Mouse (Mus musculus) limb, embryonic 12.5 days (tissue): ENCODE measurements at regions not wholly inside any gene's neighbourhood (a gene's known extent, or its start where the extent isn't known, plus 50 kb on each side); places are given as distances from the start of the nearest gene placed in this dataset.

Experiments used
- ATAC-seq: fragments of 200-750 bp; cut with Nextera tagmentation; 2 replicates; pipeline ENCODE4 v1.8.0; 2017; ENCODE audit warnings: low read depth, moderate TSS enrichment; ENCODE audit not compliant: insufficient number of reproducible peaks, insufficient read depth, low FRiP score, low TSS enrichment
- H3K27ac ChIP-seq: fragments of 300-500 bp; sonication (generic); 2 replicates; pipeline ENCODE4 v1.5.1; 2016; ENCODE audit warnings: mild to moderate bottlenecking, moderate library complexity
- H3K27me3 ChIP-seq: fragments of 300-500 bp; sonication (generic); 2 replicates; pipeline ENCODE4 v1.6.1; 2016; ENCODE audit warnings: mild to moderate bottlenecking, moderate library complexity
- H3K36me3 ChIP-seq: fragments of 300-500 bp; sonication (generic); 2 replicates; pipeline ENCODE4 v1.6.1; 2016; ENCODE audit warnings: mild to moderate bottlenecking, moderate library complexity
- H3K4me1 ChIP-seq: fragments of 300-500 bp; sonication (generic); replicated peaks from 2 replicates; pipeline ENCODE4 v1.6.1; 2016
- H3K4me2 ChIP-seq: fragments of 300-500 bp; sonication (generic); 2 replicates; pipeline ENCODE4 v1.6.1; 2016; ENCODE audit warnings: mild to moderate bottlenecking, moderate library complexity
- H3K4me3 ChIP-seq: fragments of 300-500 bp; sonication (generic); replicated peaks from 2 replicates; pipeline ENCODE4 v1.5.1; 2016; ENCODE audit warnings: mild to moderate bottlenecking
- H3K9ac ChIP-seq: fragments of 300-500 bp; sonication (generic); replicated peaks from 2 replicates; pipeline ENCODE4 v1.6.1; 2016; ENCODE audit warnings: mild to moderate bottlenecking, moderate library complexity
- H3K9me3 ChIP-seq: fragments of 300-500 bp; sonication (generic); 2 replicates; pipeline ENCODE4 v1.6.1; 2016; ENCODE audit warnings: mild to moderate bottlenecking, moderate library complexity
- WGBS: fragments of 180-500 bp; shearing (Covaris S2); methylation state at CpG from one replicate; pipeline ENCODE4 v1.1.7; 2016; 5-methylcytosine and 5-hydroxymethylcytosine counted together

- H3K4me3 ChIP-seq, result no peak overlapping the region
Measured at GRCm38 (mm10) chr1:44957125-44957524, 354.2 kb upstream of the Col3a1 start.

GRCm38 (mm10) chr1:44987171-44987570 is 324.2 kb upstream of the Col3a1 start:
- H3K27me3 ChIP-seq, result no peaks in the 10 kb centered on the region
- H3K4me2 ChIP-seq, result no peak overlapping the region
- no peak overlapping the region for H3K27ac ChIP-seq
- H3K4me3 ChIP-seq, result no peak overlapping the region
- no peaks in the 10 kb centered on the region for H3K4me1 ChIP-seq
- no peak overlapping the region for H3K9ac ChIP-seq
- no peaks in the 10 kb centered on the region for H3K9me3 ChIP-seq
- ATAC-seq, result no peak
- H3K36me3 ChIP-seq, result no peaks in the 10 kb centered on the region
- 65% methylated on average over 3 of the region's 3 CpGs for WGBS

More at GRCm38 (mm10) chr1:44957125-44957524, 354.2 kb upstream of the Col3a1 start:
- Histone ChIP-seq H3K27me3 (no peaks in the 10 kb centered on the region), H3K27ac (no peak overlapping the region), H3K36me3 (no peaks in the 10 kb centered on the region), H3K9ac (no peak overlapping the region), H3K4me2 (no peak overlapping the region), H3K4me1 (no peaks in the 10 kb centered on the region), H3K9me3 (no peaks in the 10 kb centered on the region)
- 56% methylated on average over 4 of the region's 4 CpGs for WGBS
- no peak for ATAC-seq

- Histone ChIP-seq H3K9ac (no peak overlapping the region), H3K4me2 (no peak overlapping the region), H3K4me3 (no peak overlapping the region), H3K27ac (peak overlapping the region; percentile 32; the same call in 1 of the 2 replicates), H3K27me3 (no peaks in the 10 kb centered on the region), H3K36me3 (no peaks in the 10 kb centered on the region), H3K9me3 (no peaks in the 10 kb centered on the region), H3K4me1 (0 out of 2 replicates have a peak, but pooled peaks cover 6% of the 10 kb centered on the region)
- no peak for ATAC-seq
Measured at GRCm38 (mm10) chr1:45020516-45020915, 290.8 kb upstream of the Col3a1 start.

GRCm38 (mm10) chr1:45021234-45021633 is 290.1 kb upstream of the Col3a1 start:
- H3K9me3 ChIP-seq, result no peaks in the 10 kb centered on the region
- no peak overlapping the region for H3K9ac ChIP-seq
- no peak overlapping the region for H3K4me2 ChIP-seq
- H3K4me1 ChIP-seq, result 0 out of 2 replicates have a peak, but pooled peaks cover 6% of the 10 kb centered on the region
- WGBS, result 5% methylated on average over 2 of the region's 2 CpGs
- H3K36me3 ChIP-seq, result no peaks in the 10 kb centered on the region
- H3K27me3 ChIP-seq, result no peaks in the 10 kb centered on the region
- no peak overlapping the region for H3K4me3 ChIP-seq
- H3K27ac ChIP-seq, result peak overlapping the region; percentile 51
- no peak for ATAC-seq

- Histone ChIP-seq H3K4me2 (no peak overlapping the region), H3K4me3 (no peak overlapping the region), H3K27me3 (no peaks in the 10 kb centered on the region), H3K4me1 (0 out of 2 replicates have a peak, but pooled peaks cover 6% of the 10 kb centered on the region), H3K27ac (no peak overlapping the region), H3K36me3 (no peaks in the 10 kb centered on the region), H3K9ac (no peak overlapping the region), H3K9me3 (no peaks in the 10 kb centered on the region)
- WGBS, result 92% methylated on average over 1 of the region's 1 CpGs
- ATAC-seq, result no peak
Measured at GRCm38 (mm10) chr1:45022146-45022841, 289.0 kb upstream of the Col3a1 start.

GRCm38 (mm10) chr1:45023336-45023735 is 288.0 kb upstream of the Col3a1 start:
- 77% methylated on average over 3 of the region's 3 CpGs for WGBS
- no peak overlapping the region for H3K27ac ChIP-seq
- no peak overlapping the region for H3K4me2 ChIP-seq
- no peak for ATAC-seq
- H3K36me3 ChIP-seq, result no peaks in the 10 kb centered on the region
- no peaks in the 10 kb centered on the region for H3K27me3 ChIP-seq
- H3K9me3 ChIP-seq, result no peaks in the 10 kb centered on the region
- 0 out of 2 replicates have a peak, but pooled peaks cover 6% of the 10 kb centered on the region for H3K4me1 ChIP-seq
- no peak overlapping the region for H3K4me3 ChIP-seq
- H3K9ac ChIP-seq, result no peak overlapping the region

- Histone ChIP-seq H3K36me3 (no peaks in the 10 kb centered on the region), H3K4me1 (peaks cover 8% of the 10 kb centered on the region), H3K4me2 (no peak overlapping the region), H3K9me3 (no peaks in the 10 kb centered on the region), H3K4me3 (no peak overlapping the region), H3K27me3 (no peaks in the 10 kb centered on the region), H3K9ac (no peak overlapping the region), H3K27ac (peak overlapping the region; percentile 56; the same call in 1 of the 2 replicates)
- peak; percentile 92 for ATAC-seq
- 35% methylated on average over 4 of the region's 4 CpGs for WGBS
Measured at GRCm38 (mm10) chr1:45031436-45032027, 279.8 kb upstream of the Col3a1 start.

- H3K4me1 ChIP-seq, result peaks cover 8% of the 10 kb centered on the region
- no peak overlapping the region for H3K4me3 ChIP-seq
- H3K9me3 ChIP-seq, result no peaks in the 10 kb centered on the region
- no peak for ATAC-seq
- no peaks in the 10 kb centered on the region for H3K36me3 ChIP-seq
- H3K4me2 ChIP-seq, result no peak overlapping the region
- H3K9ac ChIP-seq, result no peak overlapping the region
- 78% methylated on average over 7 of the region's 7 CpGs for WGBS
- H3K27me3 ChIP-seq, result no peaks in the 10 kb centered on the region
- H3K27ac ChIP-seq, result no peak overlapping the region
Measured at GRCm38 (mm10) chr1:45033343-45033742, 278.0 kb upstream of the Col3a1 start.

GRCm38 (mm10) chr1:45041328-45041727 is 270.0 kb upstream of the Col3a1 start:
- Histone ChIP-seq H3K9ac (no peak overlapping the region), H3K9me3 (no peaks in the 10 kb centered on the region), H3K36me3 (no peaks in the 10 kb centered on the region), H3K4me3 (no peak overlapping the region), H3K27ac (no peak overlapping the region), H3K4me1 (no peaks in the 10 kb centered on the region), H3K4me2 (no peak overlapping the region), H3K27me3 (no peaks in the 10 kb centered on the region)
- ATAC-seq, result no peak
- 89% methylated on average over 1 of the region's 1 CpGs for WGBS

GRCm38 (mm10) chr1:45041815-45042214 is 269.5 kb upstream of the Col3a1 start:
- no peak for ATAC-seq
- Histone ChIP-seq H3K27ac (peak overlapping the region; percentile 64), H3K9me3 (no peaks in the 10 kb centered on the region)

GRCm38 (mm10) chr1:45043245-45043926 is 268.0 kb upstream of the Col3a1 start:
- H3K9me3 ChIP-seq, result no peaks in the 10 kb centered on the region
- H3K4me2 ChIP-seq, result no peak overlapping the region
- no peaks in the 10 kb centered on the region for H3K27me3 ChIP-seq
- H3K36me3 ChIP-seq, result no peaks in the 10 kb centered on the region
- no peak overlapping the region for H3K9ac ChIP-seq
- peak overlapping the region; percentile 70 for H3K27ac ChIP-seq
- no peak overlapping the region for H3K4me3 ChIP-seq
- no peaks in the 10 kb centered on the region for H3K4me1 ChIP-seq
- peak; percentile 97 for ATAC-seq

More at GRCm38 (mm10) chr1:45041815-45042214, 269.5 kb upstream of the Col3a1 start:
- Histone ChIP-seq H3K4me1 (no peaks in the 10 kb centered on the region), H3K36me3 (no peaks in the 10 kb centered on the region), H3K4me3 (no peak overlapping the region), H3K9ac (no peak overlapping the region), H3K27me3 (no peaks in the 10 kb centered on the region), H3K4me2 (no peak overlapping the region)
